Mouse (Mus musculus) CH12.LX (cell line): ENCODE measurements around the gene Cacna1c. TPM values are rescaled to one million over a fixed set of nuclear protein-coding genes. Genes with fewer than 3 reads are reported as not detected.

Source experiments
- DNase-seq: peaks from one replicate; pipeline ENCODE4 v3.0.0-alpha.2; 2013; ENCODE audit errors: extremely low read depth
- H3K27ac ChIP-seq: 2 replicates; pipeline ENCODE4 v1.5.1; 2012; ENCODE audit warnings: low read depth, mild to moderate bottlenecking, control low read depth, moderate library complexity; ENCODE audit not compliant: insufficient read depth
- H3K27me3 ChIP-seq: replicated peaks from 2 replicates; pipeline ENCODE3; 2012; ENCODE audit warnings: inconsistent platforms
- H3K36me3 ChIP-seq, 2 experiments: replicated peaks in 1 of 2; 2 replicates each; pipeline versions ENCODE3 to v1.6.1; 2012; ENCODE audit warnings: inconsistent platforms in 1 of 2, low read length in 1 of 2, mild to moderate bottlenecking in 1 of 2, mixed read lengths in 1 of 2, moderate library complexity in 1 of 2; ENCODE audit not compliant: control insufficient read depth in 1 of 2, insufficient read depth in 1 of 2
- H3K4me1 ChIP-seq, 2 experiments: 2 replicates each; pipeline ENCODE4 v1.6.1; 2012; ENCODE audit warnings: inconsistent platforms in 1 of 2, moderate library complexity in 1 of 2; ENCODE audit not compliant: insufficient read depth in 2 of 2, control insufficient read depth in 1 of 2
- H3K4me2 ChIP-seq: 2 replicates; pipeline ENCODE4 v1.6.1; 2012; ENCODE audit warnings: low read depth, mild to moderate bottlenecking, control low read depth; ENCODE audit not compliant: poor library complexity, insufficient read depth, severe bottlenecking
- H3K4me3 ChIP-seq, 3 experiments: fragments of 150-350 bp in 1 of 3; sonication (generic) in 1 of 3; replicated peaks in 1 of 3; 2 replicates each; pipeline versions ENCODE3 to v1.5.1; 2011 to 2012; ENCODE audit warnings: low read depth in 2 of 3, low read length in 2 of 3, mild to moderate bottlenecking in 2 of 3, moderate library complexity in 2 of 3, control low read depth in 1 of 3, improper control_type of control experiment in 1 of 3, inconsistent platforms in 1 of 3, mixed read lengths in 1 of 3; ENCODE audit not compliant: poor library complexity in 1 of 3
- H3K79me2 ChIP-seq: replicated peaks from 2 replicates; pipeline ENCODE4 v1.6.1; 2012; ENCODE audit warnings: mild to moderate bottlenecking, moderate library complexity; ENCODE audit not compliant: control insufficient read depth, poor library complexity, insufficient read depth, severe bottlenecking; ENCODE audit errors: extremely low read depth
- H3K9ac ChIP-seq: 2 replicates; pipeline ENCODE4 v1.6.1; 2012; ENCODE audit warnings: low read depth, mild to moderate bottlenecking, control low read depth, moderate library complexity; ENCODE audit not compliant: insufficient read depth
- H3K9me3 ChIP-seq: replicated peaks from 2 replicates; pipeline ENCODE3; 2012; ENCODE audit warnings: low read length, inconsistent platforms, mixed read lengths
- CTCF ChIP-seq, 2 experiments: IDR thresholded peaks in 1 of 2; conservative IDR thresholded peaks in 1 of 2; 2 replicates each; pipeline ENCODE4 v1.5.1; 2011 to 2012; ENCODE audit warnings: low read depth in 2 of 2, low read length in 2 of 2, improper control_type of control experiment in 1 of 2, inconsistent platforms in 1 of 2, mild to moderate bottlenecking in 1 of 2, moderate library complexity in 1 of 2
- ELF1 ChIP-seq: IDR thresholded peaks from 2 replicates; pipeline ENCODE4 v1.6.1; 2014; ENCODE audit warnings: low read depth, mild to moderate bottlenecking, inconsistent platforms, low read length, improper control_type of control experiment
- EP300 ChIP-seq: IDR thresholded peaks from 2 replicates; pipeline ENCODE4 v1.6.1; 2011; ENCODE audit warnings: low read length, improper control_type of control experiment
- ETS1 ChIP-seq: conservative IDR thresholded peaks from 2 replicates; pipeline ENCODE4 v1.6.1; 2012; ENCODE audit warnings: low read depth, mild to moderate bottlenecking, inconsistent platforms, low read length, improper control_type of control experiment, moderate library complexity
- GABPA ChIP-seq: IDR thresholded peaks from 2 replicates; pipeline ENCODE4 v1.6.1; 2012; ENCODE audit warnings: low read depth, low read length, improper control_type of control experiment, inconsistent platforms; ENCODE audit not compliant: insufficient replicate concordance
- HCFC1 ChIP-seq: IDR thresholded peaks from 2 replicates; pipeline ENCODE4 v1.6.1; 2012; ENCODE audit warnings: low read depth, mild to moderate bottlenecking, inconsistent platforms, low read length, improper control_type of control experiment
- IRF4 ChIP-seq: IDR thresholded peaks from 2 replicates; pipeline ENCODE4 v1.6.1; 2014; ENCODE audit warnings: low read depth, mild to moderate bottlenecking, inconsistent platforms, low read length, improper control_type of control experiment
- JUND ChIP-seq: conservative IDR thresholded peaks from 2 replicates; pipeline ENCODE4 v1.6.1; 2011; ENCODE audit warnings: low read depth, low read length, improper control_type of control experiment
- MAX ChIP-seq: IDR thresholded peaks from 2 replicates; pipeline ENCODE4 v1.6.1; 2011; ENCODE audit warnings: low read length, improper control_type of control experiment
- MAZ ChIP-seq: IDR thresholded peaks from 2 replicates; pipeline ENCODE4 v1.6.1; 2012; ENCODE audit warnings: low read depth, mild to moderate bottlenecking, inconsistent platforms, low read length, improper control_type of control experiment, moderate library complexity
- MXI1 ChIP-seq: IDR thresholded peaks from 2 replicates; pipeline ENCODE4 v1.6.1; 2011; ENCODE audit warnings: mild to moderate bottlenecking, low read depth, low read length, improper control_type of control experiment
- MYC ChIP-seq: IDR thresholded peaks from 2 replicates; pipeline ENCODE4 v1.6.1; 2011; ENCODE audit warnings: low read depth, mild to moderate bottlenecking, improper control_type of control experiment, low read length
- NRF1 ChIP-seq: IDR thresholded peaks from 2 replicates; pipeline ENCODE4 v1.6.1; 2014; ENCODE audit warnings: low read depth, mild to moderate bottlenecking, inconsistent platforms, low read length, improper control_type of control experiment, moderate library complexity
- POLR2AphosphoS2 ChIP-seq: IDR thresholded peaks from 2 replicates; pipeline ENCODE4 v1.6.1; 2011; ENCODE audit warnings: low read depth, low read length, improper control_type of control experiment
- RAD21 ChIP-seq: IDR thresholded peaks from 2 replicates; pipeline ENCODE4 v1.6.1; 2011; ENCODE audit warnings: low read depth, mild to moderate bottlenecking, low read length, improper control_type of control experiment, moderate library complexity
- RCOR1 ChIP-seq: conservative IDR thresholded peaks from 2 replicates; pipeline ENCODE4 v1.6.1; 2012; ENCODE audit warnings: low read depth, mild to moderate bottlenecking, inconsistent platforms, low read length, improper control_type of control experiment
- SMC3 ChIP-seq: IDR thresholded peaks from 2 replicates; pipeline ENCODE4 v1.6.1; 2011; ENCODE audit warnings: low read depth, low read length, improper control_type of control experiment
- TBP ChIP-seq: conservative IDR thresholded peaks from 2 replicates; pipeline ENCODE4 v1.6.1; 2011; ENCODE audit warnings: low read depth, low read length, improper control_type of control experiment
- UBTF ChIP-seq: IDR thresholded peaks from 2 replicates; pipeline ENCODE4 v1.6.1; 2012; ENCODE audit warnings: low read depth, mild to moderate bottlenecking, inconsistent platforms, low read length, improper control_type of control experiment, moderate library complexity
- ZC3H11A ChIP-seq: IDR thresholded peaks from 2 replicates; pipeline ENCODE4 v1.6.1; 2012; ENCODE audit warnings: low read depth, mild to moderate bottlenecking, inconsistent platforms, low read length, improper control_type of control experiment
- ZKSCAN1 ChIP-seq: IDR thresholded peaks from 2 replicates; pipeline ENCODE4 v1.6.1; 2012; ENCODE audit warnings: low read depth, inconsistent platforms, low read length, improper control_type of control experiment, borderline replicate concordance
- ZNF384 ChIP-seq: IDR thresholded peaks from 2 replicates; pipeline ENCODE4 v1.6.1; 2012; ENCODE audit warnings: low read depth, low read length, improper control_type of control experiment, inconsistent platforms
- dilution Hi-C: fragments of 300-500 bp; cut with MboI; formaldehyde crosslinking; loops from 2 replicates; pipeline ENCODE4 v1.14.3; 2020; ENCODE audit warnings: low sequenced_read_pairs; ENCODE audit not compliant: extremely low pct_unique_long_range_greater_than_20kb, extremely low pct_ligation_motif_present
- in situ Hi-C: fragments of 300-500 bp; cut with MboI; formaldehyde crosslinking; loops from 3 replicates; pipeline ENCODE4 v1.14.3; 2019; ENCODE audit warnings: low sequenced_read_pairs, low pct_ligation_motif_present, low pct_unique_long_range_greater_than_20kb, mixed read lengths
- polyA plus RNA-seq: library from polyadenylated mRNA; unstranded; fragments of >175 nt; gene quantifications from 2 replicates; pipeline ENCODE4 v1.2.1, GENCODE M21; 2012; ENCODE audit warnings: low read depth; ENCODE audit not compliant: insufficient read length
- total RNA-seq, 2 experiments: library from RNA; depleted of rRNA; stranded (reverse); fragments of 300-350 nt in 1 of 2; fragments of >200 nt in 1 of 2; gene quantifications; 2 replicates each; pipeline ENCODE4 v1.2.3; 2012 to 2014

Gene Cacna1c
- total and polyA plus RNA-seq, 3 experiments, result 0.04 TPM; not detected in 2

GRCm38 (mm10) chr6:119113362-119113761 is 82.9 kb downstream of the Cacna1c start:
- no peaks in the 10 kb centered on the region for H3K4me1 ChIP-seq
- H3K36me3 ChIP-seq, result no peaks in the 10 kb centered on the region
- in situ Hi-C loops, result loop anchor here (25.0 kb wide), 1 partner anchor 176 kb away; no protein-coding TSS in a partner anchor
- H3K79me2 ChIP-seq, result no peaks in the 10 kb centered on the region
- H3K9ac ChIP-seq, result no peak overlapping the region
- TF ChIP-seq MXI1 (no peak), MYC (no peak), MAZ (no peak), EP300 (no peak), TBP (no peak), ZC3H11A (no peak), ZNF384 (no peak), GABPA (no peak), SMC3 (no peak), CTCF (conservative IDR thresholded peaks at IDR 0.05 in 1 of 2, IDR thresholded peaks at IDR 0.05 in 1 of 2; ENCODE audit: low read depth in 2 of 2, low read length in 2 of 2) (no peak), IRF4 (no peak), POLR2AphosphoS2 (no peak), ETS1 (no peak), RAD21 (no peak)
- H3K27ac ChIP-seq, result no peak overlapping the region
- no peak overlapping the region for H3K4me2 ChIP-seq
- H3K9me3 ChIP-seq, result peaks cover 17% of the 10 kb centered on the region
- no peak overlapping the region for H3K4me3 ChIP-seq
- DNase-seq, result no peak
- dilution Hi-C loops, result no loop called here
- peaks cover 60% of the 10 kb centered on the region for H3K27me3 ChIP-seq

- H3K4me2 ChIP-seq, result no peak overlapping the region
- dilution Hi-C loops (no loop called here), in situ Hi-C loops (loop anchor here (25.0 kb wide), 1 partner anchor 173 kb away; no protein-coding TSS in a partner anchor)
- H3K4me3 ChIP-seq, result no peak overlapping the region
- no peaks in the 10 kb centered on the region for H3K36me3 ChIP-seq
- no peak overlapping the region for H3K27ac ChIP-seq
- H3K79me2 ChIP-seq, result no peaks in the 10 kb centered on the region
- peaks cover 21% of the 10 kb centered on the region for H3K9me3 ChIP-seq
- H3K9ac ChIP-seq, result no peak overlapping the region
- H3K27me3 ChIP-seq, result peaks cover 59% of the 10 kb centered on the region
- no peak for DNase-seq
- TF ChIP-seq MAX, result no peak
- no peak for TF ChIP-seq HCFC1
- no peak for TF ChIP-seq NRF1
- TF ChIP-seq UBTF, result no peak
- TF ChIP-seq ELF1, result no peak
- TF ChIP-seq TBP, result no peak
- no peak for TF ChIP-seq RCOR1
- no peak for TF ChIP-seq ZKSCAN1
- TF ChIP-seq CTCF (conservative IDR thresholded peaks at IDR 0.05 in 1 of 2, IDR thresholded peaks at IDR 0.05 in 1 of 2; ENCODE audit: low read depth in 2 of 2, low read length in 2 of 2), result no peak
- no peak for TF ChIP-seq SMC3
- no peak for TF ChIP-seq GABPA
- no peak for TF ChIP-seq JUND
- H3K4me1 ChIP-seq, result no peaks in the 10 kb centered on the region
Measured at GRCm38 (mm10) chr6:119110369-119110768, 85.8 kb downstream of the Cacna1c start.
